Mouse (Mus musculus) telencephalon, adult 2 months (tissue): ENCODE data around the gene Tufm.
A peak's percentile ranks its signal among the peaks of the same experiment; 100 is the strongest.

Source experiments
- DNase-seq: peaks from one replicate; pipeline ENCODE4 v3.0.0-alpha.2; 2011; ENCODE audit warnings: low read depth, low spot score

Gene Tufm

GRCm38 (mm10) chr7:126499416-126499815, 12.3 kb downstream of the Tufm start:
- DNase-seq: no peak

DNA sequence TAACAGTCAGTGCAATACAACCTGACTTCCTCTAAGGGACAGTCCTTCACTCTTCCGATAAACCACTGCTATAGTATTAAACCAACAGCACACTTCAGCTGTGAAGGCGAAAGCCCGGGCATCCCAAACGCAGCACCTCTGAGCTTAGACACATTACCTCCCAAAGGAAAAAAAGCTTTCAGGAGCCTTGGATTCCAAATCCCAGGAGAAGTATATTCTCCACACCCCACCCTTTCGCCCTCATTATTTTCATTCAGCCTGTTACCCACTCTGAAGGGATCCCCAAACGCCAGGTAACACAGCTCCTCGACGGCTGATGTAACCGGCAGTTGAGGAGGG, 14.5 kb downstream of the Tufm start:
- DNase-seq: no peak

DNA sequence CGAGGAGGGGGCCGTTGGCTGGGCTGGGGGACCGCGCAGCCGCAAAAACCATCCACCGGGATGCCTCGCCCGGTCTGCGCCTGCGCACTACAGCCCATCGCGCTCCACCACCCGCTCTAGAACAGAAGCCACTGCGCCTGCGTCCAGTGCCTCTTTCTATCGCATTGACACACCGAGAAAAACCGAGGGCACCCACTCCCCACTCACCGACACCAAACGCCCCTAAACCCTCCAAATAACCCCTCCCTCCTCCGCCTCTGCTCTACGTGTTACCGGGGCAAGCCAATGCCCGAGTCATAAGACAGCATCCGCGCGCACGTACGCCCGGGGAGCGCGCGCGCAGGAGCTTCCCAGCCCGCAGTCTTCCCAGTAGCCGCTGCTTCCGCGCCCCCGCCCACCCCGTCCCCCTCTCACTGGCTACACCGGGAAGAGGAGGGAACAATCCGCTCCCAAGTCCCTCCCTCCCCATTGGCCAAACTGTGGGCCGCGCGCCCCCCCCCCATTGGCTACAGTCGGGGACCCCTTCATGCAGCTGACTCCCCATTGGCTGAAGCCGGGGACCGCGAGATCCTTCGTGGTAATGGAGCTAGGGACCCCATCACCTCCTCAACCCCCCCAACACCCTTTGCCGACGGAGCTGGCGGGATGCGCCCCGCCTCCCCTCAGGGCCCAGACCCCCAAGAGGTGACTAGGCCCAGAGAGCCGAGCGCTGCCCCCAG, 15.0 kb downstream of the Tufm start:
- peak; percentile 96 for DNase-seq

- DNase-seq: no peak
These were observed 15.6 kb downstream of the Tufm start for GRCm38 (mm10) chr7:126502751-126503150.

DNA sequence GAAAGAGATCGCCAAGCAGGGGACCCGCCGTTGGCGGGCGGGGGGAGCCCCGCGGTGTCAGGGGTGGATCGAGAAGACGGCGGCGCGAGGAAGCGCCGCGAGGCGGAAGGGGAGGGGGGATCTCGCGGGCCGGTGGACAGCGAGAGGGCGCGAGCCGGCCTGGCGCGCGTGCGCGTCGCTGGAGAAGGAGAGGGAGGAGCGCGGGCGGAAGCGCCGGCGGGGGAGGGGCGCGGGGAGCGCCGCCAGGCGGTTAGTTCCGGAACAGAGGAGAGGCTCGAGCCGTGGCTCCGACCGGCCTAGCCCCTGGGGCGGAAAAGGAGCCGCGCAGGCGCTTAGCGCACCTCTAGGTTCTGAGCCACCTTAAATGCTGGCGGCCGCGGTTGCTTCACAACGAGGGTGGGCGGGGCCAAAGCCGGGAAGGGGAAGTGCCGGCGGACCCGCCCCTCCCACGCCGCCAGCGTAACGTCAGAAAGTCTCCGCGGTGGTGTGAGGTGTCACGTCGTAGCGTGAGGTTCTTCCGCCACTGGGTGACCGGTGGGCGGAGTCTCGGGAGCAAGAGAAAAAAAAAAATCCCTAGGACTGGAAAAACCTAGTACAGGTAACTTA, 16.2 kb downstream of the Tufm start, which contains the start of gene Atxn2l:
Gene Atxn2l, minus strand, starts transcription at position 165 of the 606 bp plus-strand sequence.
- DNase-seq: peak; percentile 98

GRCm38 (mm10) chr7:126504913-126505312, 17.8 kb downstream of the Tufm start:
- DNase-seq: no peak

DNA sequence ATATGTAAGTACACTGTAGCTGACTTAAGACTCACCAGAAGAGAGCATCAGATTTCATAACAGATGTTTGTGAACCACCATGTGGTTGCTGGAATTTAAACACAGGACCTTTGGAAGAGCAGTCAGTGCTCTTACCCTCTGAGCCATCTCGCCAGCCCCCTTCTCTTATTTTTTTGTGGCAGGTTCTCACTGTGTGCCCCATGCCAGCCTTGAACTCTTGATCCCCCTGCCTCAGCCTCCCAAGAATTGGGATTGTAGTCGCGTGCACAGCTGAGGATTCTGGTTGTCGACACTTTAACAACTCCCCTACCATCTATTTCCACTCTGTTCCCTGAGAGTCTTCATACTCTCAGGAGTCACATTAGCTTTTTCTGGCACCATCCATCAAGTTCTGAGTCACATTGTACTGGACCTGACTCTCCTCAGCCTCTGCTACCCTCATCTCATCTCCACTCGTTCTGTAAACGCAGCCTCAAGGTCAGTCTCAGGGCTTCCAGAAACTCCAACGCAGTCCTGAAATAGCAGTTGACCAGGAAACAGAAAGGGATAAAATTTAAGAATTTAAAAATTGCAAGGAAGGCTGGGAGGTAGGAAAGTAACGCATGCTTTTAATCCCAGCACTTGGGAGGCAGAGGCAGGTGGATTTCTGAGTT, 20.1 kb downstream of the Tufm start:
- no peak for DNase-seq

DNA sequence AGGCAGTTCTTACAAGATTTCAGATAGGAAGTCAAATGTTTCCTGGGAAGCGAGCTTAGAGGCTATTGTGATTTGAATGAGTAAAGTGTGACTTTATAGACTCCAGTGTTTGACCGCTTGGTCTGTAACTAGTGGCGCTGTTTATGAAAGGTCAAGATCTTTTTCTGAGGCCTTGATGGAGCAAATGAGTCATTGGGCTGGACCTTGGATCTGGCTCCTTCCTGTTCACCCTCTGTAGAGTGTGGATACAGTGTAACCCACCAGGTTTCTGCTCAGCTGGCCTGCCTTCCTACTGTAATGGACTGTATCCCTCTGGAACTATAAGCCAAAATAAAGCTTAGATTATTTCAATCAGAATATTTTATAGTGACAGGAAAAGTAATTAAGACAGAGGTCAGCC, 24.1 kb downstream of the Tufm start:
- DNase-seq: no peak

- DNase-seq: no peak
These were observed 31.2 kb downstream of the Tufm start for GRCm38 (mm10) chr7:126518261-126518941.

DNA sequence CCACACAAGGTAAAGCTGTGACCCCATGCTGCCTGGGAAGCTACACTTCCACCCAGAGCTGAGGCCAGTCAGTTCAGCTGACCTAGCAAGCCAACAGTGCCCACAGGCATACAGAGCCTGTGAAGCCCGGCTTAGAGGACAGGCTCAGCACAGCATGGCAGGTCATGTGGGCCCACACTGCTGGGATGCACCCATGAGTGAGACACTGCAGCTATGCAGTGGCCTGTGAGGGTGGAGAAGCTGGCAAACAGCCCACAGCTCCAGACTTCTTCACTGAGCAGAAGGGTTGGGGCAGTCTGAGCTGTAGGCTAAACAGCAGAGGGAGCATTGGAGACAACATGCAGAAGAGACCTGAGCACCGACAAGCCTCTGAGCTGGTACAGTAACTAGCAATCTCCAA, 32.4 kb downstream of the Tufm start:
- DNase-seq: no peak

GRCm38 (mm10) chr7:126523316-126523715, 36.2 kb downstream of the Tufm start:
- no peak for DNase-seq

GRCm38 (mm10) chr7:126528166-126528577, 41.0 kb downstream of the Tufm start:
- DNase-seq: peak; percentile 33

- DNase-seq: no peak
These were observed 46.3 kb downstream of the Tufm start for GRCm38 (mm10) chr7:126533434-126533833.

- no peak for DNase-seq
These were observed 48.6 kb downstream of the Tufm start for GRCm38 (mm10) chr7:126535766-126536165.

- no peak for DNase-seq
These were observed 49.3 kb downstream of the Tufm start for GRCm38 (mm10) chr7:126536466-126536865.

GRCm38 (mm10) chr7:126537820-126538585, 50.8 kb downstream of the Tufm start:
- DNase-seq: no peak
